Mouse (Mus musculus) liver, embryonic 14.5 days (tissue): Measurements from ENCODE around the gene Cap2. TPM values are rescaled to one million over a fixed set of nuclear protein-coding genes. Genes with fewer than 3 reads are reported as not detected.

Experiments used
- ATAC-seq: fragments of 200-750 bp; cut with Nextera tagmentation; 2 replicates; pipeline ENCODE4 v1.8.0; 2017; ENCODE audit warnings: moderate number of reproducible peaks, mild to moderate bottlenecking, moderate library complexity; ENCODE audit not compliant: insufficient read depth
- DNase-seq, 3 experiments: peaks; one replicate each; pipeline ENCODE4 v3.0.0-alpha.2; 2012 to 2013; ENCODE audit warnings: low read depth in 3 of 3, low spot score in 3 of 3
- H3K27ac ChIP-seq: fragments of 300-500 bp; sonication (generic); 2 replicates; pipeline ENCODE4 v1.5.1; 2014; ENCODE audit warnings: moderate library complexity, mild to moderate bottlenecking, control low read depth, inconsistent platforms
- H3K27me3 ChIP-seq: fragments of 300-500 bp; sonication (generic); 2 replicates; pipeline ENCODE4 v1.6.1; 2014; ENCODE audit warnings: mild to moderate bottlenecking, low read length, moderate library complexity; ENCODE audit not compliant: control insufficient read depth, insufficient read depth
- H3K36me3 ChIP-seq: fragments of 300-500 bp; sonication (generic); replicated peaks from 2 replicates; pipeline ENCODE4 v1.6.1; 2014; ENCODE audit warnings: low read depth; ENCODE audit not compliant: control insufficient read depth, insufficient read depth
- H3K4me1 ChIP-seq, 2 experiments: fragments of 200-500 bp in 1 of 2; fragments of 300-500 bp in 1 of 2; sonication (generic) in 1 of 2; replicated peaks; 2 replicates each; pipeline ENCODE4 v1.6.1; 2012 to 2014; ENCODE audit warnings: antibody characterized with exemption in 1 of 2, inconsistent platforms in 1 of 2, low read length in 1 of 2; ENCODE audit not compliant: control insufficient read depth in 2 of 2, insufficient read depth in 2 of 2
- H3K4me2 ChIP-seq: fragments of 300-500 bp; sonication (generic); 2 replicates; pipeline ENCODE4 v1.6.1; 2014; ENCODE audit warnings: low read depth, mild to moderate bottlenecking, control low read depth, moderate library complexity
- H3K4me3 ChIP-seq, 2 experiments: fragments of 200-500 bp in 1 of 2; fragments of 300-500 bp in 1 of 2; sonication (generic) in 1 of 2; 2 replicates each; pipeline ENCODE4 v1.5.1; 2012 to 2014; ENCODE audit warnings: low read depth in 2 of 2, low read length in 2 of 2, mild to moderate bottlenecking in 2 of 2, control low read depth in 1 of 2, inconsistent platforms in 1 of 2, moderate library complexity in 1 of 2; ENCODE audit not compliant: insufficient read depth in 1 of 2
- H3K9ac ChIP-seq: fragments of 300-500 bp; sonication (generic); replicated peaks from 2 replicates; pipeline ENCODE4 v1.6.1; 2014; ENCODE audit warnings: mild to moderate bottlenecking, control low read depth, moderate library complexity
- H3K9me3 ChIP-seq: fragments of 300-500 bp; sonication (generic); 2 replicates; pipeline ENCODE4 v1.6.1; 2016; ENCODE audit warnings: low read length, mixed read lengths; ENCODE audit not compliant: control insufficient read depth
- CTCF ChIP-seq: IDR thresholded peaks from 2 replicates; pipeline ENCODE4 v1.5.1; 2016; ENCODE audit warnings: antibody characterized with exemption, low read depth, control low read depth
- EP300 ChIP-seq: IDR thresholded peaks from 2 replicates; pipeline ENCODE4 v1.6.1; 2016; ENCODE audit warnings: antibody characterized with exemption, low read depth
- WGBS: fragments of 180-500 bp; shearing (Covaris S2); extraction: QIAGEN DNeasy Blood & Tissue Kit; methylation state at CpG from one replicate; pipeline ENCODE4 v1.1.7; 2014; ENCODE audit not compliant: insufficient replicate concordance; 5-methylcytosine and 5-hydroxymethylcytosine counted together
- polyA plus RNA-seq, 2 experiments: library from polyadenylated mRNA; depleted of rRNA in 1 of 2; stranded (reverse) in 1 of 2; unstranded in 1 of 2; fragments of >200 nt; fragmentation: Nextera tagmentation in 1 of 2; extraction: Ambion mirVana in 1 of 2; gene quantifications; 2 replicates each; pipeline versions ENCODE4 v1.2.1 to v1.2.3; 2012 to 2014

Cap2 gene
- polyA plus RNA-seq, 2 experiments = 0.55 TPM

GRCm38 (mm10) chr13:46602674-46603073 lies 101.0 kb downstream of the Cap2 start:
- Histone ChIP-seq H3K4me1 (no peaks in the 10 kb centered on the region), H3K27ac (no peak overlapping the region), H3K9ac (no peak overlapping the region), H3K4me3 (no peak overlapping the region), H3K4me2 (no peak overlapping the region), H3K27me3 (no peaks in the 10 kb centered on the region), H3K9me3 (no peaks in the 10 kb centered on the region), H3K36me3 (no peaks in the 10 kb centered on the region)
- DNase-seq = no peak
- ATAC-seq = no peak
- no peak for TF ChIP-seq CTCF
- no peak for TF ChIP-seq EP300
- WGBS = 69% methylated on average over 11 of the region's 11 CpGs

DNA sequence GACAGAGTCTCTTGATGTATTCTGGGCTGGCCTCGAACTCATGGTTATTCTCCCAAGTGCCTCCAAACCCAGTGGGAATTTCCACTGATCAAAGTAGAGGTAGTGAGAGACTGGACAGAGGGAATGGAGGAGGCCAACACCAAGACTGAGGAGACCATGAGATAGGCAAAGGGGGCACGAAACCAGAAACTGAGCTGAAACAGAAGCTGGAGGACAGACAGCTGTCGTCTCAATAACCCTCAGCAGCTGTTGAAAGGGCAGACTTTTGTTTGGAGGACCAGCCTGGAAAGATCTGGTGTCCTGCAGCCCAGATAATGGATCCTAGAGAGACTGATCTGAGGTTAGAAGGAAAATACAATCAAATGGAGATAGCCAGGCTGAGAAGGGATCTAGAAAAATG lies 109.4 kb downstream of the Cap2 start:
- Histone ChIP-seq H3K4me2 (no peak overlapping the region), H3K27me3 (no peaks in the 10 kb centered on the region), H3K27ac (no peak overlapping the region), H3K4me3 (no peak overlapping the region), H3K36me3 (no peaks in the 10 kb centered on the region), H3K9me3 (no peaks in the 10 kb centered on the region), H3K9ac (no peak overlapping the region), H3K4me1 (no peaks in the 10 kb centered on the region)
- no peak for DNase-seq
- no peak for ATAC-seq
- WGBS = 51% methylated on average over 3 of the region's 3 CpGs
- TF ChIP-seq CTCF (no peak), EP300 (no peak)

- DNase-seq (no peak), ATAC-seq (no peak)
- Histone ChIP-seq H3K36me3 (no peaks in the 10 kb centered on the region), H3K4me3 (no peak overlapping the region), H3K9ac (no peak overlapping the region), H3K4me2 (no peak overlapping the region), H3K27me3 (no peaks in the 10 kb centered on the region), H3K4me1 (no peaks in the 10 kb centered on the region; a peak in 2 of 4 replicates), H3K27ac (no peak overlapping the region), H3K9me3 (no peaks in the 10 kb centered on the region)
- WGBS = 40% methylated on average over 6 of the region's 6 CpGs
- TF ChIP-seq CTCF (no peak), EP300 (no peak)
These were observed 112.1 kb downstream of the Cap2 start for GRCm38 (mm10) chr13:46613694-46614272.

DNA sequence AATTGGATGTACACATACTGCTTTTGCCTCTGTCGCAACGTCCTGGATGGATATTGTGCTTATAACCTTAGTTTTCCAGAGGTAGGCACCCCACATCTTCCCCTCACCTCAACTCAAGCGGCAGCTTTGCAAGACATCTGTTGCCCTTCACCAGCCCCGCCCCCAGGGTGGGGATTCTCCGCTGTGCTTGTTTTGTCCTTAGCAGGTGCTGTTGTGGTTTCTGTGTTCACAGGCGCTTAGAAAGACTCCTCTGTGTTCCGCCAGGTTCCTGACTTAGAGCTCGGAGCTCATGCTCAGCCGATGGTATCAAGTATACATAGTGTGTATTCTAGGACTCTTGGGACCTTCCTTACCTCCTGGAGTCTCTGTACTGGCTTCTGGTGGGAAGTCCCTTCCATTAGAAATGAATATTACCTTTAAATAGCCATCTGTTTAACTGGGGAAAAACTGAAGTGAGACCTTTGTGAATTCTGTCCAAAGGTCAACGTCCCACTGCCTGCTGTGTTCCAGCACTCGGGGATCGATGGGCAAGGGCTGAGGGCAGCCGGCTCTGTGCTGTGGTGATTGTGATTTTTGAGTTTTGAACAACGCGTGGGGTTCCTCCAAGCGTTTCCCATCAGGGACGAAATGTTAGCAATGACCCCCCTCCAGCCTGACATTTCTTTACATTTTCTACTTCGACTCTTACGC lies 115.2 kb downstream of the Cap2 start:
- WGBS = 73% methylated on average over 19 of the region's 19 CpGs
- no peak for ATAC-seq
- Histone ChIP-seq H3K27me3 (no peaks in the 10 kb centered on the region), H3K9ac (no peak overlapping the region), H3K4me1 (peaks cover 0 to 3% of the 10 kb centered on the region in 2 experiments; a peak in 2 of 4 replicates), H3K36me3 (no peaks in the 10 kb centered on the region), H3K4me3 (no peak overlapping the region), H3K27ac (no peak overlapping the region), H3K4me2 (no peak overlapping the region), H3K9me3 (no peaks in the 10 kb centered on the region)
- TF ChIP-seq EP300 = no peak
- DNase-seq = peak in 1 of 3 experiments; percentile 4

DNA sequence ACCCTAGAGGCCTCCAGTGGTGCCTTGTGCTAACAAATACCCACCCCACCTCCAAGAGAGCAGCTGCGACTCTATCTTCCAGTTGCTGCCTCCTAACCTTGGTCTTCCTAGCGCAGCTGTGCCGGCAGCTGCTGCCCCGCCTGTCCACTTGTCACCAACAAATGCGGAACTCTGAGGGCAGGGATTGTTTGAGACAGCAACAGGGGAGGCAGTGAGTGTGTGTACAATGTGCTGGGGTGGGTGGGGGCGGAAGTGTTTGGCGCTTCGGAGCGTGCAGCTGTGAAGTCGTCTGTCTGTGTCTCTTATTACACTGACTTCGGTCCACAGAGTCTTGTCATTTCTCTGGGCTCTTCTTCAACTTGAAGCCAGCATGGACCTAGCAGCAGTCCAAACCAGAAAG lies 118.0 kb downstream of the Cap2 start:
- DNase-seq = no peak
- 38% methylated on average over 11 of the region's 11 CpGs for WGBS
- no peak for TF ChIP-seq CTCF
- TF ChIP-seq EP300 = no peak
- Histone ChIP-seq H3K9me3 (no peaks in the 10 kb centered on the region), H3K9ac (no peak overlapping the region), H3K4me2 (no peak overlapping the region), H3K4me1 (peaks cover 0 to 3% of the 10 kb centered on the region in 2 experiments; a peak in 2 of 4 replicates), H3K27me3 (no peaks in the 10 kb centered on the region), H3K36me3 (no peaks in the 10 kb centered on the region), H3K4me3 (no peak overlapping the region), H3K27ac (no peak overlapping the region)
- ATAC-seq = no peak
